Mouse (Mus musculus): ENCODE data around the gene Ier5l.
A peak's percentile ranks its signal among the peaks of the same experiment; 100 is the strongest.

Ier5l gene

GRCm38 (mm10) chr2:30474039-30474438 is at the start of gene Ier5l:
TSS of gene Ier5l (minus strand) at chr2:30474219.
- peak; percentile 64 for DNase-seq

- DNase-seq, result no peak
Observed at GRCm38 (mm10) chr2:30523727-30524126, 49.7 kb upstream of the Ier5l start.

- DNase-seq, result no peak
Observed at GRCm38 (mm10) chr2:30510711-30511380, 36.8 kb upstream of the Ier5l start.

GRCm38 (mm10) chr2:30507138-30507727 is 33.2 kb upstream of the Ier5l start:
- DNase-seq, result peak; percentile 12

GRCm38 (mm10) chr2:30503677-30504621 is 29.9 kb upstream of the Ier5l start:
- DNase-seq, result no peak

GRCm38 (mm10) chr2:30501701-30502100 is 27.7 kb upstream of the Ier5l start:
- DNase-seq, result no peak

- peak; percentile 50 for DNase-seq
Observed at GRCm38 (mm10) chr2:30495909-30496861, 22.2 kb upstream of the Ier5l start.

GRCm38 (mm10) chr2:30495000-30495908 is 21.2 kb upstream of the Ier5l start:
- no peak for DNase-seq

- DNase-seq, result no peak
Observed at GRCm38 (mm10) chr2:30490384-30490783, 16.4 kb upstream of the Ier5l start.

- no peak for DNase-seq
Observed at GRCm38 (mm10) chr2:30487597-30487996, 13.6 kb upstream of the Ier5l start.

- DNase-seq, result no peak
Observed at GRCm38 (mm10) chr2:30478526-30478925, 4.5 kb upstream of the Ier5l start.

GRCm38 (mm10) chr2:30476241-30476640 is 2.2 kb upstream of the Ier5l start:
- no peak for DNase-seq

- DNase-seq, result no peak
Observed at GRCm38 (mm10) chr2:30475457-30475856, 1.4 kb upstream of the Ier5l start.

GRCm38 (mm10) chr2:30474776-30475175 is 757 bp upstream of the Ier5l start:
- DNase-seq, result no peak

- peak; percentile 45 for DNase-seq
Observed at GRCm38 (mm10) chr2:30473431-30474031, 488 bp downstream of the Ier5l start.

GRCm38 (mm10) chr2:30472731-30473351 is 1.2 kb downstream of the Ier5l start:
- DNase-seq, result peak; percentile 20

GRCm38 (mm10) chr2:30471795-30472720 is 2.0 kb downstream of the Ier5l start:
- peak; percentile 80 for DNase-seq

GRCm38 (mm10) chr2:30471051-30471450 is 3.0 kb downstream of the Ier5l start:
- DNase-seq, result no peak
